Mouse (Mus musculus) cerebellum, postnatal 36 days (tissue): ENCODE data around the gene Mob3a.

Experiments
- DNase-seq, 2 experiments: peaks; one replicate each; pipeline ENCODE4 v3.0.0; 2021 to 2022; ENCODE audit warnings: mixed read lengths in 2 of 2

The Mob3a gene

GRCm38 (mm10) chr10:80677128-80677875 lies 24.5 kb downstream of the Mob3a start:
- DNase-seq, result peak in 1 of 2 experiments; percentile 37

- peak; percentile 99 to 100 for DNase-seq
Observed at GRCm38 (mm10) chr10:80676198-80676928, 25.4 kb downstream of the Mob3a start.

GRCm38 (mm10) chr10:80675405-80676197 lies 26.2 kb downstream of the Mob3a start:
- DNase-seq, result peak in 1 of 2 experiments; percentile 31

DNA sequence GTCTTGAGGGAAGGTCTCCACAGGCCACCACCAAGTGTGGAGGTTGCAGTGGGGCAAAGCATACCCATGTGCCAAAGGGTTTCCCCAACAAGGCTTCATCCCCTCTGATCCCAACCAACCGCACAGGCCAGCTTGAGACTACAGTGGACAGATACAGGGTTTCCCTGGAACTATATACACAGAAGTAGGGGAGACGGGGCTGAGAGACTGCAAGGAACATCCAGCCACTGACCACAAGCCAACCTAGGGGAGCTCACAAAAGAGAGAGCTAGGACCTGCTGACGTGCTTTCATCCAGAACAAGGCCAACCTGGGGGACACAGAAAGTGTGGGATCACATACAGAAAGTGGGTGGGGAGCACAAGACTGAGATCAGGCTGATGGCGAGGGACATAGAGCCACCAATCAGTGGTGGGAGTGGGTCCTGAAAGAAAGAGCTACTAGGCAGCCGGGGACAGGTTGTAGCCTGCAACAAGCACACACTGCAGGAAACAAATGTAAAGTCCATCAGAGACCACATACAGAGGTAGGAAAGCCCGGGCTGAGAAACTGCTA lies 26.8 kb downstream of the Mob3a start:
- peak in 1 of 2 experiments; percentile 32 for DNase-seq

GRCm38 (mm10) chr10:80674161-80674711 lies 27.5 kb downstream of the Mob3a start:
- DNase-seq, result peak; percentile 40 to 53

GRCm38 (mm10) chr10:80673690-80674089 lies 28.1 kb downstream of the Mob3a start:
- DNase-seq, result no peak

GRCm38 (mm10) chr10:80671936-80672690 lies 29.7 kb downstream of the Mob3a start:
- peak in 1 of 2 experiments; percentile 11 for DNase-seq

DNA sequence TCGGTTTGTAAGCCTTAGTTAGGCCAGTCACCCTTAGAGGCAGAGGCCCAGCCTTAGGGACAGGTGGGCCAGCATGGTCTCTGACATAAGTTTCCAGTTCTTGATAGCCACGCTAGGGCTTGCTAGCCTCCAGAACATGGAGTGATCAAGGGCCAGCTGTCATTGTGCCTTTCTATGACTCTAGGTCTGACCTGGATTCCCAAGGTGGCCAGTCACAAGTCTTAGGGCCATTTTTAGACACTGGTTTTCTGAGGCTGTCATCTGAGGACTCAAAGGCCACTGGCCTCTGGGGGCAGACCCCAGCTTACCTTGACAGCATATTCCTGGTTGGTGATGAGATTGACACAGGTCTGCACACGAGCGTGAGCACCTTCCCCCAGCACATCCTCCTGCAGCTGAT lies 30.5 kb downstream of the Mob3a start:
- no peak for DNase-seq

GRCm38 (mm10) chr10:80670531-80670930 lies 31.2 kb downstream of the Mob3a start:
- no peak for DNase-seq

DNA sequence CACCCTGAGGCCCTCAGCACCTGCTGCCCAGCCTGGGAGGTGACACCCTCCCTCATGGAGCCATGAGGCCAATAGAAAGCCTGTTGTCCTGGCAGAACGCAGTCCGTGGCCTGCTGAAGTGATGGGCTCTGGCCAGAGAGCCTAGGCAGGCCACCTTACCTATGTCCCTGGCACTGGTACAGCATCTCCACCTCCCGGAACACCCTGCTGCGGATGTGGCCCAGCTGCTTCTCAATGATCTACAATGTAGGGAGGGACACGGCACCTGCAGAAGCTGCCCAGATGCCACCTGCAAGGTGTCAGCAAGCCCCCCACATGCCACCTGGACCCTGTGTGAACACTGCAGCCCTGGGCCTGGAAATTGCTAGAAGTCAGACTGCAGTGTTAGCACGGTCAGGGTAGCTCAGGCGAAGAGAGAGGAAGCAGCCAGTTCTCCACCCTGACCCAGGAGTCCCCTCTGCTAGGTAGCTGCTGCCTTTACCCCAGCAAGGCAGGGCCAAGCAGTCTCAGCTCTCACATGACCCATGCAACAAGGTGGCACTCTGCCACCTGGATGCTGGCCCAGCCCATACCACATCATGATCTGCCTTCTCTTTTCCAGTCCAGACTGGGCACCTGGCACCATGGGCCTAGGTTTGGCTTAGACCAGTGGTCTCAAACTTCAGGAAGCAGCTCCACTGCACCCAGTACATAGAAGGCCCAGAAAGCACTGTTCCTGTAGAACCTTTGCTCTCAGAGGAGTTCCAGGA lies 31.9 kb downstream of the Mob3a start:
- peak; percentile 79 to 85 for DNase-seq

DNA sequence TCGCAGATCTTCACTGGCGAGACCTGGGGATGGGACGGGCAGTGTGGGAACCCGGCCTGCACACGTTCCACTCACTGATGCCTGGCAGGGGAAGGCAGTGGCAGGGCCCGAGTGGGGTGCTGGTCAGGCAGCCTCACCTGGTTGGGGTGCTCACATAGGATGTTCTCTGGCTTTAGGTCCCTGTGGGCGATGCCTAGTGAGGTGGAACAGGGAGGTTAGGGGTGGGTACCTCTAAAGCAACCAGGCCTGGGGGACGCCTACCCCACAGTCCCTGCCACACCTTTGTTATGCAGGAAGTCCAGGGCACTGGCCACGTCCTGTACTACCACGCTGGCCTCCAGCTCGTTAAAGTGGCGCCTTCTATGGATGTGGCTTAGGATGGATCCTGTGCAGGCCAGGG lies 32.8 kb downstream of the Mob3a start:
- DNase-seq, result no peak

- peak; percentile 39 to 76 for DNase-seq
Observed at GRCm38 (mm10) chr10:80668614-80669013, 33.2 kb downstream of the Mob3a start.

DNA sequence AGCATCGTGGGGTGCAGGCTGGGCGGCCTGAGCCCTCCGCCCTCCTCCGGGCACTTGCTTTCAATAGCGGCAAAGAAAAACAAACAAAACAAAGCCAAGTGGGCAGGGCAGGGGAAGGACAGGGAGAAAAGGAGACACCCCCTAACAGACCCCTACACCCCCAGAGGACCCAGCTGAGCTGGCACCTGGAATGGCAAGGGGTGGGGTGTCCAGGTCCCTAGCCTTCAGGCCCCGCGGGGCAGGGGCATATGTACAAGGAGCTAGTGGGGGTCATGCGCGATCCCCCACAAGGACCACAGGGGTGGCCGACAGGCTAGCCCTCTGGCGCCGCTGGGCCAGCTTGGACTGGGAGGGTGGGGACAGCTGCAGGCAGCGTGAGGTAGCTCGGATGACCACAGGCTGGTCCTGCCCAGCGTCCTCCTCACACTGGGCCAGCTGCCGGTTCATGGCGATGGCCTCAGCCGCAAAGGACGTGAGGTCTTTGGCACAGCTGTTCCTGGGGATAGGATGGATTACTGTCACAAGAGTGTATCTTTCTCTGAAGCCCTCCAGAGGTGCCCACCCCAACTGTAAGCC lies 34.9 kb downstream of the Mob3a start:
- DNase-seq, result no peak

DNA sequence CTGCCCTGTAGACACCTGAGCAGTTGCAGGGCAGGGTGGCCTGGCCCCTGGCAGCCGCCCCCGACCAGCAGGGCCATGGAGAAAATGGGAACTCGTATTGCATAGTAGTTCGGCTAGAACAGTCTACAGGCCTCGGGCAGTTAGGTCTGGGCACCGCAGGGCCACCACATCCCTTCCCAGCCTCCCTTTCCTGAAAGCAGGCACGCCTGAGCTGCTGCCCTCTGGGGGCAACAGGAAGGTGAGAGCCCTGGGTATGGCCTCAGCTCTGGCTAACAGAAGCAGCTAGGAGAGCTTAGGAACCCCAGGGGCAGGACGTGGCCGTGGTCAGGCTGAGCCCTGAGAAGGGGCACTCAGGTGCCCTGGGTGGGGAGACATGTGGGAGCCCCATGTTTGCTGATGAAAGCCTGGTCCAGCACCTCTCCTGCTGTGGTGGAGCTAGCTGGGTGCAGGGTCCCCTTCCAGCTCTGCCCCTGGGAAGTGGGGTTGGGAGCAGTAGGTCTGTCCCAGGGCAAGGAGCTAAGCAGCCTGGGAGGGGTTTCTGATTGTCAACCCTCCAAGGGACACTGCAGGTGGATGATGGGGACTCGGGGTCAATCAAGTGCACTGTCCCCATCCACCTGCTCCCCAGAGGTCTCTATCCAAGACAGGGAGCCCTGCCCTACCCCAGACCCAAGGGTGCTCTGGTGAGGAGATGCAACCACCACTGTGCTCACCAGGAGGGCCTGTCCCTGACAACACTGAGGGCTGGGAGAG lies 35.6 kb downstream of the Mob3a start:
- peak in 1 of 2 experiments; percentile 10 for DNase-seq

DNA sequence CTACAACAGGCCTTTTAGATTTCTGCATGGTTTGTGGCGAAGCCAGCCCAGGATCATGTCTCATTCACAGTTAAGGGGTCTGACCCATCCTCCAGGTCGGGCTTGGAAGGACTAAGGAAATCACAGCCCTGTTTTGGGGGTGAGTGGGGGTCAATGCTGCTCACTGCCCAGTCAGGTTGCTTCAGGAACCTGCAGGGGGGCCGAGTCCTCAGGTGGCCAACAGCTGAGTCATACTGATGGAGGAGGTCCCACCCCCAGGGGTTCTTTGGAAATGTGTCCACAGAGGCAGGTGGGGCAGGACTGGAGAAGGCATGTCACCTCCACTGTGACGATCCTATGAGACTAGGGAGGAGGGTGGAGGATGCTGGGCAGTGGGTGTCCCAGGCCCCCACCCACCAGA lies 36.3 kb downstream of the Mob3a start:
- peak in 1 of 2 experiments; percentile 28 for DNase-seq

GRCm38 (mm10) chr10:80665016-80665380 lies 36.8 kb downstream of the Mob3a start:
- peak in 1 of 2 experiments; percentile 44 for DNase-seq

DNA sequence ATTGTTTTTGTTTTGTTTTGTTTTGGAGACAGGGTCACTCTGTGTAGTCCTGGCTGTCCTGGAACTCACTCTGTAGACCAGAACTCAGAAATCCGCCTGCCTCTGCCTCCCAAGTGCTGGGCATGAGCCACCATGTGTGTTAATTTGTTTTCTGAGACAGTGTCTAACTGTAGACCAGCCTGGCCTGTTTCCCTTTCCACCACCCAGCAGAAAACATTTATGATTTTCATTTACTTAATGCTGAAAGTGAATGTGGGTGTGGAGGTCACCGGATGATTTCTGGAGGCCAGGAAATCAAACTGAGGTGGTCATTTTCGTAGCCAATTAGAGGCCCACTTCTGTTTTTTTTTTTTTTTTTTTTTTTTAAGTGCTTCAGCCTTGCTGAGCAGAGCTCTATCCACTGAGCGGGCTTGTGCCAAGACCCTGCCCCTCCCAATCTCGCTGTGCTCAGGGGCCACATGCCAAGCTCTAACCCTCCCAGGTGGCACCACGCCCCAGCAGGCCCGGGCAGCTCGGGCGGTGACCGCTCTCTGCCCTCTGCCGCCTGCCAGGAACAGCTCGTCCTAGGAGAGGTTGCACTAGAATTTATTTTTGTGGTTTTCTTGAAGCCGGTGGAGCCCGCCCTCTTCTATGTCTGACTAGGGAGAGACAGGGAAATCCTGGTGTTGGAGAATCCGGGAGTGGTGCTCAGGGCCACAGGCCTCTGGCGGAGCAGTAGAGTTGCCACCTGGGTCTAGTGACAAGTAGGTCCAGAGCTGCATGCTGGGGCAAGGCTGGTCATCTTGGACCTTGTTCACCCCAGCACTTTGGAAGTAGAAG lies 37.4 kb downstream of the Mob3a start:
- DNase-seq, result peak; percentile 72 to 73

GRCm38 (mm10) chr10:80663485-80664196 lies 38.1 kb downstream of the Mob3a start:
- no peak for DNase-seq
